Mouse (Mus musculus) kidney, adult 2 months (tissue): ENCODE data around the gene Sdc4.

Experiments used
- CTCF ChIP-seq: fragments of 200-500 bp; conservative IDR thresholded peaks from 2 replicates; pipeline ENCODE4 v1.5.1; 2011; ENCODE audit warnings: low read depth, mild to moderate bottlenecking, control low read depth, low read length, moderate library complexity, mixed read lengths; ENCODE audit not compliant: insufficient read depth, insufficient read length
- POLR2A ChIP-seq: fragments of 200-500 bp; IDR thresholded peaks from one replicate; pipeline ENCODE4 v1.6.1; 2011; ENCODE audit warnings: low read depth, low read length, control low read depth

- no peak for TF ChIP-seq CTCF
- TF ChIP-seq POLR2A, result no peak
Measured at GRCm38 (mm10) chr2:164396911-164397310, 46.8 kb downstream of the Sdc4 start.
